Mouse (Mus musculus): Measurements from ENCODE around the gene Methig1.

- no peak for TF ChIP-seq EP300 (IDR thresholded peaks at IDR 0.05)
- no peak for TF ChIP-seq CTCF (IDR thresholded peaks at IDR 0.05)
Measured at GRCm38 (mm10) chr15:100410918-100411672, 58.1 kb downstream of the Methig1 start.
